Mouse (Mus musculus) forebrain, embryonic 16.5 days (tissue): ENCODE measurements around the gene Idh3a. TPM values are rescaled to one million over a fixed set of nuclear protein-coding genes. Genes with fewer than 3 reads are reported as not detected.

Experiments used
- ATAC-seq: fragments of 200-750 bp; cut with Nextera tagmentation; 2 replicates; pipeline ENCODE4 v1.8.0; 2017; ENCODE audit warnings: mild to moderate bottlenecking, moderate library complexity
- H3K27ac ChIP-seq: fragments of 300-500 bp; sonication (generic); 2 replicates; pipeline ENCODE4 v1.5.1; 2014; ENCODE audit warnings: low read length, control low read depth
- H3K27me3 ChIP-seq: fragments of 300-500 bp; sonication (generic); replicated peaks from 2 replicates; pipeline ENCODE4 v1.6.1; 2014; ENCODE audit warnings: low read length; ENCODE audit not compliant: control insufficient read depth, insufficient read depth
- H3K36me3 ChIP-seq: fragments of 300-500 bp; sonication (generic); 2 replicates; pipeline ENCODE4 v1.6.1; 2014; ENCODE audit not compliant: control insufficient read depth, insufficient read depth
- H3K4me1 ChIP-seq: fragments of 300-500 bp; sonication (generic); replicated peaks from 2 replicates; pipeline ENCODE4 v1.6.1; 2014; ENCODE audit warnings: low read length; ENCODE audit not compliant: control insufficient read depth, insufficient read depth
- H3K4me2 ChIP-seq: fragments of 300-500 bp; sonication (generic); 2 replicates; pipeline ENCODE4 v1.6.1; 2014; ENCODE audit warnings: mild to moderate bottlenecking, low read length, control low read depth
- H3K4me3 ChIP-seq: fragments of 300-500 bp; sonication (generic); replicated peaks from 2 replicates; pipeline ENCODE4 v1.5.1; 2014; ENCODE audit warnings: mild to moderate bottlenecking, low read length, control low read depth
- H3K9ac ChIP-seq: fragments of 300-500 bp; sonication (generic); replicated peaks from 2 replicates; pipeline ENCODE4 v1.6.1; 2014; ENCODE audit warnings: low read depth, low read length, control low read depth
- H3K9me3 ChIP-seq: fragments of 300-500 bp; sonication (generic); 2 replicates; pipeline ENCODE4 v1.6.1; 2016; ENCODE audit warnings: low read length; ENCODE audit not compliant: control insufficient read depth
- WGBS: fragments of 180-500 bp; shearing (Covaris S2); extraction: QIAGEN DNeasy Blood & Tissue Kit; methylation state at CpG from one replicate; pipeline ENCODE4 v1.1.7; 2014; 5-methylcytosine and 5-hydroxymethylcytosine counted together
- polyA plus RNA-seq: library from polyadenylated mRNA; unstranded; fragments of >200 nt; fragmentation: Nextera tagmentation; extraction: Ambion mirVana; gene quantifications from 2 replicates; pipeline ENCODE4 v1.2.1, GENCODE M21; 2015

Idh3a gene
- polyA plus RNA-seq, 1 experiment from 2014 or later = 151 TPM

DNA sequence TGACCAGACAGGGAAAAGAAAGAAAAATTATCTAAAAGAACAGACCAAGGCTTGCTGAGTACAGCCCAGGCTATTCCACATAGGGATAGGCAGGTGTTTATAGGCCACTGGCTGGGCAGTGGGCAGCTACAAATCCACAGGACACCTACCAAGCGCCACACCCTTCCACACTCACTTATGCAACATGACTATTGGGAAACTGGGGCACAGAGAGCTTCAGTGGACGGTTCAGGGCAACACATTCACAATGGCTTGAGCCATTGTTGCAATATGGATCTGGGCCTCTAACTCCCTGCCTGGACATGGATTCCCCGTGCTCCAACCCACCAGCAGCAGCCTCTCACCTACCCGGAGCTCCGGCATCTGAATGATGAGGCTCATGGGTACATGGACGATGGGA lies 36.7 kb upstream of the Idh3a start:
- Histone ChIP-seq H3K27ac (no peak overlapping the region), H3K4me1 (no peaks in the 10 kb centered on the region), H3K9ac (no peak overlapping the region), H3K9me3 (no peaks in the 10 kb centered on the region), H3K27me3 (no peaks in the 10 kb centered on the region), H3K4me3 (no peak overlapping the region), H3K36me3 (no peaks in the 10 kb centered on the region), H3K4me2 (no peak overlapping the region)
- ATAC-seq = no peak
- 87% methylated on average over 6 of the region's 6 CpGs for WGBS

GRCm38 (mm10) chr9:54552409-54552808 lies 33.7 kb upstream of the Idh3a start:
- H3K36me3 ChIP-seq = no peaks in the 10 kb centered on the region
- H3K27me3 ChIP-seq = no peaks in the 10 kb centered on the region
- H3K27ac ChIP-seq = no peak overlapping the region
- H3K4me2 ChIP-seq = no peak overlapping the region
- 26% methylated on average over 5 of the region's 5 CpGs for WGBS
- no peak overlapping the region for H3K4me3 ChIP-seq
- ATAC-seq = no peak
- H3K9me3 ChIP-seq = no peaks in the 10 kb centered on the region
- no peaks in the 10 kb centered on the region for H3K4me1 ChIP-seq
- H3K9ac ChIP-seq = no peak overlapping the region

- Histone ChIP-seq H3K27ac (no peak overlapping the region), H3K4me2 (no peak overlapping the region), H3K27me3 (no peaks in the 10 kb centered on the region), H3K4me1 (peaks cover 4% of the 10 kb centered on the region; the same call in 1 of the 2 replicates), H3K9ac (no peak overlapping the region), H3K9me3 (no peaks in the 10 kb centered on the region), H3K36me3 (no peaks in the 10 kb centered on the region), H3K4me3 (no peak overlapping the region)
- 80% methylated on average over 2 of the region's 2 CpGs for WGBS
- no peak for ATAC-seq
Measured at GRCm38 (mm10) chr9:54555044-54555443, 31.1 kb upstream of the Idh3a start.

GRCm38 (mm10) chr9:54558731-54559130 lies 27.4 kb upstream of the Idh3a start:
- Histone ChIP-seq H3K27me3 (no peaks in the 10 kb centered on the region), H3K4me1 (peaks cover 9% of the 10 kb centered on the region; the same call in 1 of the 2 replicates), H3K27ac (no peak overlapping the region), H3K36me3 (no peaks in the 10 kb centered on the region), H3K9me3 (no peaks in the 10 kb centered on the region), H3K4me2 (no peak overlapping the region), H3K4me3 (no peak overlapping the region), H3K9ac (no peak overlapping the region)
- ATAC-seq = no peak
- 81% methylated on average over 8 of the region's 8 CpGs for WGBS

- no peaks in the 10 kb centered on the region for H3K27me3 ChIP-seq
- H3K27ac ChIP-seq = no peak within 1 kb of the TSS
- H3K4me2 ChIP-seq = peak within 1 kb of the TSS; percentile 69
- H3K4me3 ChIP-seq = peak within 1 kb of the TSS; percentile 58
- no peaks in the 10 kb centered on the region for H3K9me3 ChIP-seq
- ATAC-seq = peak; percentile 98
- peaks cover 9% of the 10 kb centered on the region; the same call in 1 of the 2 replicates for H3K4me1 ChIP-seq
- WGBS = 2% methylated on average over 50 of the region's 54 CpGs
- no peaks in the 10 kb centered on the region for H3K36me3 ChIP-seq
- peak within 1 kb of the TSS; percentile 66 for H3K9ac ChIP-seq
Measured at GRCm38 (mm10) chr9:54559771-54560471, 26.2 kb upstream of the Idh3a start, which contains the start of gene Cib2. Gene Cib2 (minus strand): TSS chr9:54560218.

DNA sequence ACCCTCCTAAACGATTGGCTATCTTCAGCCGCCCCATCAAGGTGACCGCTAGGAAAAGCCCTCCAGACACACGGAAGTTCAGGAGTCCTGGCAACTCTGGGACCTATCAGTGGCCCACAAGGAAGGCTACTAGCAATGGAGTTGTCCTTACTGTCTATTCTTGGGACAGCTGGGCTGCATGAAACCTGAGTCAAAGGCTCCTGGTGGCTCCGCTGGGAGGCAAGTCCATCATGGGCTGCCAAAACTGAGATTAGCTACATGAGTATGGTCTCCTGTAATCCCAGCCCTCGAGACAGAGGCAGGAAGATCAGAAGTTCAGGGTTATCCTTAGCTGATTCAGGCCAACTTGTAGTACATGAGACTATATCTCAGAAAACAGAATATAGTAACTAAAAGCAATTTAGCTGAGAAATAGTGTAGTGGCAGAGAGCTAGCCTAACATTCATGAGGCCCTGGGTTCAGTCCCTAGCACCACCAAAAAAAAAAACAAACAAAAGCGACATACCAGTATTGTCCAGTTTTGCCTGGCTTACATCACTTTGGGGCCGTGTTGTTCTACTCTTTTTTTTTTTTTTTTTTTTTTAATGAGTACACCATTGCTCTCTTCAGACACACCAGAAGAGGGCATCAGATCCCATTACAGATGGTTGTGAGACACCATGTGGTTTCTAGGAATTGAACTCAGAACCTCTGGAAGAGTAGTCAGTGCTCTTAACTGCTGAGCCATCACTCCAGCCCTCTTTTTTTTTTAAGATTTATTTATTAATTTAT lies 25.1 kb upstream of the Idh3a start:
- H3K27me3 ChIP-seq = no peaks in the 10 kb centered on the region
- H3K9ac ChIP-seq = no peak overlapping the region
- H3K9me3 ChIP-seq = no peaks in the 10 kb centered on the region
- ATAC-seq = no peak
- no peak overlapping the region for H3K4me2 ChIP-seq
- peaks cover 9% of the 10 kb centered on the region; the same call in 1 of the 2 replicates for H3K4me1 ChIP-seq
- H3K4me3 ChIP-seq = no peak overlapping the region
- WGBS = 92% methylated on average over 8 of the region's 8 CpGs
- H3K36me3 ChIP-seq = no peaks in the 10 kb centered on the region
- H3K27ac ChIP-seq = no peak overlapping the region

DNA sequence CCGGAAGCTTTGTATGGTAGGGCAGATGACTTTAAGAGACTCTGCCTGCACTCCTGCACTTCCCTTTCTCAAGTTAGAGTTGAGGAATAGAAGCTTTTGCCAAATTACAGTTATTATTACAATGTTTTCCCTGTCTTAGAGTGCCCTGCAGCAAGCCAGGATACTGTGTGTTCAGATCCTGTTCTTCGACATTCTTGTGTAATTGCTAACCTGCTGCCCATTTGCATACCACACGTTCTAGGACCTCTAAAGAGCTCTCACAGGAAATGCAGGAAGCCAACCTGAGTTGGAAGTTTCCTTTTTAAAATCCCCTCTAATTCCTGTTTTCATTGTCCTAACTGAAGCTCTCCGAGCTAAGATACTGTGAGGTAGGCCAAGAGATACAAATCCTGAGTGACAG lies 19.2 kb upstream of the Idh3a start:
- H3K4me2 ChIP-seq = no peak overlapping the region
- H3K9ac ChIP-seq = no peak overlapping the region
- H3K27me3 ChIP-seq = no peaks in the 10 kb centered on the region
- no peak overlapping the region for H3K27ac ChIP-seq
- no peak for ATAC-seq
- H3K9me3 ChIP-seq = no peaks in the 10 kb centered on the region
- no peaks in the 10 kb centered on the region for H3K4me1 ChIP-seq
- H3K4me3 ChIP-seq = no peak overlapping the region
- 67% methylated on average over 4 of the region's 4 CpGs for WGBS
- H3K36me3 ChIP-seq = no peaks in the 10 kb centered on the region

GRCm38 (mm10) chr9:54568732-54569131 lies 17.4 kb upstream of the Idh3a start:
- WGBS = 35% methylated on average over 2 of the region's 2 CpGs

DNA sequence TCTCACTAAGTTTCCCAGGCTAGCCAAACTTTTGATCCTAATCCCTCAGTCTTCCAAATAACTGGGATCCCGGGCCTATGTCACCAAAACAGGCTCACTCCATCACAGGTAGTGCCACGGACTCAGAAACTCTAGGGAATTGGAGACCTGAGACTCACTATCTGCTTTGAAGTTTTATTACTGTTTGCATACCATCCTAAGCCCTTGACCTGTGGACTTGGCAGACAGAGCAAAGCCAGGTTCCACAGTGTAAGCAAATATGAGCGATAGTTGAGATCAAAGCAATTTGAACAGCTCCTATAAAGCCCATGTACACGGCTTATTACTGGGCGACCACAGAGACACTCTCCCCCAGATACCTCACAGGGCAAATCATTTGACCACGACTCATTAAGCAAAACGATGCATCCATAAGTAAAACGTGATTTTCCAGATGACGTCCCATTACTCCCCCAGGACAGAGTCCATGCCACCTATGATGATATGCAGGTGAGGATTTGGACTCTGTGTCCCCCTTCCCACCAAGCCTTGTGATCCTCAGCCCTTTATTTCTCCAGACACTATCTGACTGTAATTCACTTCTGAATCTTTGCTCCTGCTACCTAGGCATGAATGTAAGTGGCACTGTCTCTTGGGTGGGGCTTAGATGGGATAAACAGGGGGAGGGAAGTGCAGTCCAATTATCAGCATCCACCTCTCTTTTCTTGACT lies 14.8 kb upstream of the Idh3a start:
- no peak overlapping the region for H3K4me2 ChIP-seq
- no peak overlapping the region for H3K4me3 ChIP-seq
- no peaks in the 10 kb centered on the region for H3K36me3 ChIP-seq
- no peak overlapping the region for H3K9ac ChIP-seq
- WGBS = 79% methylated on average over 9 of the region's 9 CpGs
- no peaks in the 10 kb centered on the region for H3K4me1 ChIP-seq
- no peaks in the 10 kb centered on the region for H3K9me3 ChIP-seq
- H3K27ac ChIP-seq = no peak overlapping the region
- ATAC-seq = no peak
- no peaks in the 10 kb centered on the region for H3K27me3 ChIP-seq

More at GRCm38 (mm10) chr9:54568732-54569131, 17.4 kb upstream of the Idh3a start:
- Histone ChIP-seq H3K9me3 (no peaks in the 10 kb centered on the region), H3K4me1 (no peaks in the 10 kb centered on the region), H3K4me2 (no peak overlapping the region), H3K27me3 (no peaks in the 10 kb centered on the region), H3K4me3 (no peak overlapping the region), H3K36me3 (no peaks in the 10 kb centered on the region), H3K9ac (no peak overlapping the region), H3K27ac (no peak overlapping the region)
- peak; percentile 62 for ATAC-seq
